In genomic region chr9:123620311-123621098, GRCm38 (mm10) we compare ENCODE assay signal across 27 mouse cellular contexts. TPM values are rescaled to one million over a fixed set of nuclear protein-coding genes. Genes with fewer than 3 reads are reported as not detected.
"Had no signal": no experiment of that assay in that cellular context is flagged by ENCODE, and none has a peak within 500 bp of the region (broad histone marks: within the 10 kb centered on the region; RNA-seq: fewer than 3 reads in every experiment).

No protein-coding gene starts in this region.

- H3K27me3 ChIP-seq: heart, embryonic 13.5 days; heart, embryonic 15.5 days; hindbrain, embryonic 13.5 days; hindbrain, embryonic 15.5 days; limb, embryonic 13.5 days; limb, embryonic 15.5 days; liver, embryonic 12.5 days had no signal

- DNase-seq: gastrocnemius, postnatal 14 days; gastrocnemius, postnatal 36 days; heart, adult 11 months; heart, adult 2 months; heart, postnatal 14 days; heart, postnatal 36 days; kidney, adult 18-20 months; kidney, adult 8-10 months; kidney, postnatal 10 days; kidney, postnatal 25 days; kidney, postnatal 4 days; layer of hippocampus, adult 9-11 months; layer of hippocampus, postnatal 36 days; left cerebral cortex, postnatal 4 days had no signal

- H3K4me3 ChIP-seq: heart, adult 2 months; heart, embryonic 13.5 days; heart, embryonic 15.5 days; hindbrain, embryonic 13.5 days; hindbrain, embryonic 15.5 days; limb, embryonic 13.5 days; limb, embryonic 15.5 days; liver, embryonic 12.5 days had no signal

- H3K4me1 ChIP-seq: heart, embryonic 13.5 days; heart, embryonic 15.5 days; hindbrain, embryonic 13.5 days; hindbrain, embryonic 15.5 days; limb, embryonic 13.5 days; limb, embryonic 15.5 days; liver, embryonic 12.5 days had no signal

- H3K4me2 ChIP-seq: heart, embryonic 11.5 days; heart, embryonic 13.5 days; heart, embryonic 15.5 days; hindbrain, embryonic 13.5 days; hindbrain, embryonic 15.5 days; limb, embryonic 13.5 days; limb, embryonic 15.5 days; liver, embryonic 12.5 days had no signal

- H3K27ac ChIP-seq: heart, adult 2 months; heart, embryonic 13.5 days; heart, embryonic 15.5 days; hindbrain, embryonic 13.5 days; hindbrain, embryonic 15.5 days; hindbrain, postnatal 0 days; limb, embryonic 13.5 days; limb, embryonic 15.5 days; liver, embryonic 12.5 days; liver, embryonic 14.5 days had no signal

- H3K36me3 ChIP-seq: heart, embryonic 13.5 days; heart, embryonic 15.5 days; hindbrain, embryonic 13.5 days; hindbrain, embryonic 15.5 days; limb, embryonic 13.5 days; limb, embryonic 15.5 days; liver, embryonic 12.5 days had no signal

- H3K9me3 ChIP-seq: heart, embryonic 13.5 days; heart, embryonic 15.5 days; hindbrain, embryonic 13.5 days; hindbrain, embryonic 15.5 days; limb, embryonic 13.5 days; limb, embryonic 15.5 days; liver, embryonic 12.5 days had no signal

- ATAC-seq: hindbrain, postnatal 0 days; liver, embryonic 12.5 days had no signal

- H3K9ac ChIP-seq: heart, embryonic 13.5 days; heart, embryonic 15.5 days; hindbrain, embryonic 13.5 days; hindbrain, embryonic 15.5 days; limb, embryonic 13.5 days; limb, embryonic 15.5 days; liver, embryonic 12.5 days; liver, embryonic 14.5 days had no signal

RNA-seq across cellular contexts. Expression of gene Slc6a20b, which starts 11.9 kb away (rescaled TPM):
- polyA plus RNA-seq: liver, adult 2 months had no signal

RNA-seq across cellular contexts. Expression of gene Slc6a20a, which starts 58.2 kb away (rescaled TPM):
- polyA plus RNA-seq: heart, embryonic 11.5 days; heart, embryonic 13.5 days; heart, embryonic 15.5 days; heart, postnatal 0 days; limb, embryonic 11.5 days; limb, embryonic 13.5 days; liver, adult 2 months had no signal
